Mouse (Mus musculus): ENCODE results near the gene Vat1l. TPM values are rescaled to one million over a fixed set of nuclear protein-coding genes. Genes with fewer than 3 reads are reported as not detected.

Vat1l gene
- total RNA-seq, 2 experiments from 2014 or later: 15.8 to 19.8 TPM

DNA sequence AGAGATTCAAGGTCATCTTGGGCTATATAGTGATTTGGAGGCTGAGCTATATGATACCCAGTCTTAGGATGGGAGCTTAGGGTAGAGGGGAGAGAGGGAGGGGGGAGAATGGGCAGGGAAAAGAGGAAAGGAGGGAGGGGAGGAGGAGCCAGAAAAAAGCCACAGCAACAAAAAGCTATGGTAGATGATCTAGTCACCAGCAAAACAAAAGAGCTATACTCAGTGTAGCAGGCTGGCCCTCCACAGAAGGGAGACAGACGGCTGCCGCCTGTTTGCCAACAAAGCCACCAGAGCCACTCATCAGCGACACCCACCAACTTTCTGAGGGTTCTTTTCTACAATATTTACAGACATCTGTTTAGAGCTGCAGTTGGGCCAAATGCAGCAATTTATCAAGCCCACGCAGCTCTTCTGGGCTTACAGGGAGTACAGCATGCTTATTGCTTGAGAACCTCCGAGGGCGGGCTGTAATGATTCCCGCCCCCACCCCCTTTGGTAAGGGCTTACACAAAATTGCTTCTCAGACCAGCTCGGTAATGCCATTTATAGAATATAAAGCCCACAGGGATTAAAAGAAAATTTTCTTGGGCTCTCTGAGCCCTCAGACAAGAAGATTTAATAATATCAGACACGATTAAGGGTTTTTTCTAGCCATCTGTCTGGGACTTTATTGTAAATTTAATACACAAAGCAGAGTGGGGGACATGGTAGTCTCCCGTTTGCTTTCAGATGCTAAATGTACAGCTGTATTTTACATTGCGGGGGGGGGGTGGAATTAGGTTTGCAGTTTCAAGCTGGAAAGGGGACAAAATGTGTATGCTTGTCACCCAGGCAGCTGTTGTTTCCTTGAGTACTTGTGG, 89.7 kb downstream of the Vat1l start:
- DNase-seq (ENCODE audit: extremely low spot score in 1 of 2, low spot score in 1 of 2): peak; percentile 39 to 69

DNA sequence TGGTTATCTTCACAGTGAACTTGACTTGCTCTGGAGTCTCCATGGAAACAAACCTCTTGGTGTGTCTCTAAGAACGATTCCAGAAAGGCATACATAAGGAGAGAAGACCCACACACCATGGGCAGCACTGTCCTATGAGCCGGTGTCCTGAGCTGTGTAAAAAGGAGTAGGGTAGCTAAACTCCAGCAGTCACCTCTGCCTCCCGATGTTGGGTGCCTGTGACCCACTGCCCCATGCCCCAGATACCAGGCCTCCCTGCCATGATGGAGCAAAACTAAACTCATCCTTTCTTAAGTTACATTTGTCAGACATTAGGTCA, 90.3 kb downstream of the Vat1l start:
- DNase-seq (ENCODE audit: extremely low spot score in 1 of 2, low spot score in 1 of 2): no peak

DNA sequence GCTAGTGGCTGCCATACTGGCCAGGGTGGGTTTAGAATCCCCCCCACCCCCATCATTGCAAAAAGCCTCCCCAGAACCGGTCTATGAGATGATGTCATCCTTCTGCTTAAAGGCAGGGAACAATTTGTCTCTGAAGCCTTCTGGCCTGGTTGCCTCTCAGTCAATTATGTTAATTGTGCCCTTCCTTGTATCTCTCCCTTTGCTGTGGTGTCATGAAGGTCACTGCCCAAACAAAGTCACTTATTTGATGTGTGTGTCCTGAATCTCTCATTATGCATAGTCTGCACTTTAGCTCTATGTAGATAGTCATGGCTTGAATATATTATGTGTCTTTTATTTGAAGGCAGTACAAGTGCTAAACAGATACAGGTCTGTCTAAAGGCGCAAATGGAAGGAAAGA, 92.8 kb downstream of the Vat1l start:
- DNase-seq (ENCODE audit: extremely low spot score in 1 of 2, low spot score in 1 of 2): no peak

DNA sequence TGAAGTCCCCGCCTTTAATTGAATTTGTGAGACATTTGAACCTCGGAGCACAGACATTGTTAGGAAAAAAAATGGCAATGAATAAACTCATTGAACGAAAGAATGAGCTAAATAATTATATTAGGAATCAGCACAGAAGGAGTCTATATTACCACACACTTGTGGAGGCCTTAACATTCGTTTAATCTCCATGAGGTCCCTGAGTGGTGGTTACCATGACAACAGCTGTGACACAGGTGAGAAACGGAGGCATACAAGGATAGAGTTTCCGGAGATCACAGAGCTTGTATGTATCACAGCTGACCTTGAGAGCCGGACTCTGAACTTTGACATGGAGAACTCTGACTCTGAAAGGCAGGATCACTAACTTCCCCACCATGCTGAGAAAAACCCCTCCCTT, 94.7 kb downstream of the Vat1l start:
- DNase-seq (ENCODE audit: extremely low spot score in 1 of 2, low spot score in 1 of 2): no peak

DNA sequence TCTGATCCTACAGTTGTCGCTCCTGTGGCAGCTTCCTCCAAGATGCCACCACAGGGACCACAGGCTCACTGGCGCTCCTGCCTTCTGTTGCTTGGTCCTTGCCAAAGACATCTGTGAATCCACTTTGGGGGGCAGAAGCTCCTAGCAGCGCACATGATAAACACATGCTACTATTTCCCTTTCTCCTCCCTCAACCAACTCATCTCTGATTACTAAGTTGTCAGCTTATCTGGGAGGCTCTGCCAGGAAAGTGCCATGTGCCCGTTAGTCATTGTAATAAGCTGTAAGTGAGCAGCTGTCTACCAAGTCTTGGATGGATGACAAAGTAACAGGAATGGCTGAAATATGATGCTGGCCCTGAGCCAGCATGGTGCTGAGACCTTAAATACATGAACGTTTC, 100.9 kb downstream of the Vat1l start:
- no peak for DNase-seq (ENCODE audit: extremely low spot score in 1 of 2, low spot score in 1 of 2)

DNA sequence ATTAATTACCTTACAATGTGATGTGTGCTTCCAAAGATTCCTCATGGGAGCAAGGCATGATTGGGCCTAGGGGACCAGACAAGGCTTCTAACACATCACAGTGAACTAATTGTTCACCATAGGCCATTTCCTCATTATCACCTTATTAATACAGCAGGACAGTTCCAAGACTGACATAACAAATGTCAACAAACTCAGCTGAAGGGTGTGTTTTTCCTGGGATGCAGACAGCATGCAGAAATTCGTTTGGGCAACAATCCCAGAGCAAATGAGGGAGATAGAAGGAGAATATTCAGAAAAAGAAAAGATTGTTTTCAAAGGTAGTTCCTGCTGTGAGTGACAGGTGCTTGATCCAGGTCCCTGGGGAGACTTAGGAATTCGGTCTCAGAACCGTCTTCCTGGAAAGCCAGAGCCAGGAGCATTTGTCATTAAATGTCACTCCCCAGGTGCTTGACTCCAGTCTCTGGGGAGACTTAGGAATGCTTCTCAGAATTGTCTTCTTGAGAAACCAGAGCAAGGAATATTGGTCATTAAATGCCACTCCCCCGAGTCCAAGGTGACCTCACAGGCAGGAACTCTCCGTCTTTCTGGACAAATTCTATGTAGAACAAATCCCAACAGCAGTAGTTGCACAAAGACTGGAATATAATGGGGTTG, 109.4 kb downstream of the Vat1l start:
- DNase-seq (ENCODE audit: extremely low spot score in 1 of 2, low spot score in 1 of 2): no peak

DNA sequence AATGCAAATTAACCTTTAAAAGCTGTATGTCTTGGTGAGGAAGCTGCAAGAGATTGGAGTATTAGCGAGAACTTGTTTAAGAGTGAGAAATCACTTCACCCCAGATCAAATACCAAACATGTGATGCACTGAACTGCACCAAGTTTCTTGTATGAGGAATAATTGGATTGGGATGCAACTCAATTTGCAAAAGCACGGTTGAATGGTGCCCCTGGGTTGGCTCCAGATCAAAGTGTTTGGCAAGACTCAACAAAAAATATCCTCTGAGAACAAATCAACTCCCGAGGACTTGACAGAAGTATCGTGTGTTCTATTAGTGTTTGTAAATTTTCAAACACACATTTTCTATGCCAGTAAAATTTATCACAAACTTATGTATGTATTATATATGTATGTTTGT, 112.7 kb downstream of the Vat1l start:
- DNase-seq (ENCODE audit: extremely low spot score in 1 of 2, low spot score in 1 of 2): no peak

DNA sequence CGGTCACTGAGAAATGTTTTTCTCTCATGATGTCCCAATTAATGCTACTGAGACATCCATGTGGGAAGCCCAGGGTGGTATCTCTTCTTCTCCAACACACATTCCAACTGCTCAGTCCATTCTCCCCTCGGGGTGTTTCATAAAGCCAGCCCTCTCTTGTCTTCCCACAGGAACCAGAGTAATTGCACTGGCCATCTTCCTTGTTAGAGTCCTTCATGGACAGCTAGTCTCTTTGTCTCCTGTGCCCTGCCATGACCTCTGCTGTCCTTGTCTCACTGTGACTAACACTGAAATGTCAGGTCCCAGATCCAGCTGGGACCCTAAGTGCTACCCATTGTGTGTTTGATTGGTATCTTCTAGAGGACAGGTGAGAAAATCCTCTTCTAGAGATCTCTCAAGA, 116.7 kb downstream of the Vat1l start:
- no peak for DNase-seq (ENCODE audit: extremely low spot score in 1 of 2, low spot score in 1 of 2)

DNA sequence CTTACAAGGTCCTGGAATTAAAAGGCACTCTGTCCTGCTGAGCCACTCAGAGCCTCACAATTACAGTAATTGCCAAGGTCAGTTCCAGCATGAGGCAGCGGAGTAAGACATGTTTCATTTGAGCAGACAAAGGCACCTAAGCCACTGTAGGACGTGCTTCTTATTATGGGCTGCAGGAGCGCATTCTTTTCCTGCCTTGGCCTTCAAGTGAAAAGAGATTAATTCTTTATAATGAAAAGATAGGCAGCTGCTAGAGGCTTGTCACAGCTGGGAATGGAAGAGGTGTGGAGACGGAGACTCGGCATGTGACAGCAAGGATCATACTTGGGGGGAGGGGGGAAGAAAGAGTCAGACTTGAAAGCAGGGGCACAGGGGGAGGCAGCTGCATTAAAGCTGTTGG, 126.5 kb downstream of the Vat1l start:
- no peak for DNase-seq (ENCODE audit: extremely low spot score in 1 of 2, low spot score in 1 of 2)

DNA sequence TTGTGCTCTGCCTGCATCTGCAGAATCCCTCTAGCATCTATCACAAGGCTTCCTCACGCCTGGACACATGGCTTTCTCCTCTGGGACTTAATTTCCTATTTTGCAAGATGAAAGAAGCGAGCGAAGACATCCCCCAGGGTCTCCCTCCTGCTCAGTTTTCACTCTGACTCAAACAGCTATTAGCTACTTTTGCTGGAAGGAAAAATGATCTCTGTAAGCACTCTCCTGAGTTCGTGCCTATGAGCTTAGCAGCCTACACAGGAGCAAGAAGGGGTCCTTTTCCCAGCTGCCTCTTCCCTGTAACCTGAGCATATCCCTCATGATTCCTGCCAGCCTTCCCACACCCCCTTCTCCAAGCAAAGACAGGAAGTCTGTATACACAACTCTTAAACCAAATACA, 127.5 kb downstream of the Vat1l start:
- DNase-seq (ENCODE audit: extremely low spot score in 1 of 2, low spot score in 1 of 2): no peak

DNA sequence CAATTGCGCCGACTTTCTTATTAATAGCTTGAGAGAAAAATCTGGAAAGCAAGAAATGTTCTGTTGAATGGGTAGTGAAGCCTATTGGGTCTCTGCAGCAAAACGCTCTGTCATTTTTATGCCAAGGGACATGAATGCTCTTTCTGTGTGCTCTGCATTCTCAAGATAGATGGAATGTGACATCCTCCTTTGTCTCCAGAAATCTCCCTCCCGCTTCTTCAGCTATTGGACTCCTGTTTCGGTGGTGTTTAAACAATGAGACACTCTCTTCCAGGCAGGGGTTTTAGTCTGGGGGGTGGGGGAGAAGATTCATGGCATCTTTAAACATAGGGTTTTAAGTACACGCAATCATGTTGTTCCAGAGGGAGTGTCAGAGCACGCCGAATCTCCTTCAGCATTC, 130.3 kb downstream of the Vat1l start:
- no peak for DNase-seq (ENCODE audit: extremely low spot score in 1 of 2, low spot score in 1 of 2)

DNA sequence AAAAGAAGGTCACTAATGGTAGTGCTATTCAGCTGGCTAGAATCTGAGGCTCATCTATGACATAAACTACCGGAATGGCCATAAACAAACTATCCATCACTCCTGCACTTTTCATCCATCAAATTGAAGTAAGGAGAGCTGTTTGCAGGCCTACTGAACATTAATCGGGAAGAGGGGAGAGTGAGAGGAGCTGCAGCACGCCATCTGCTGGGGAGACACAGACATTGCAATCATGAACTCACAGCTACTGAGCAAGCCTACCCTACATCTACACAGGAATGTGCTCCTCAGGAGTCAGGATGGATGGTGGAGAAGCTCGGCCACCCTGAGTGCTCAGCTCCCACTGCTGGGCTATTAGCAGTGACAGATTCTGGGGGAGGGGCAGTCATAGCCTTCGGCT, 136.9 kb downstream of the Vat1l start:
- peak in 1 of 2 experiments; percentile 11 for DNase-seq (ENCODE audit: extremely low spot score in 1 of 2, low spot score in 1 of 2)

DNA sequence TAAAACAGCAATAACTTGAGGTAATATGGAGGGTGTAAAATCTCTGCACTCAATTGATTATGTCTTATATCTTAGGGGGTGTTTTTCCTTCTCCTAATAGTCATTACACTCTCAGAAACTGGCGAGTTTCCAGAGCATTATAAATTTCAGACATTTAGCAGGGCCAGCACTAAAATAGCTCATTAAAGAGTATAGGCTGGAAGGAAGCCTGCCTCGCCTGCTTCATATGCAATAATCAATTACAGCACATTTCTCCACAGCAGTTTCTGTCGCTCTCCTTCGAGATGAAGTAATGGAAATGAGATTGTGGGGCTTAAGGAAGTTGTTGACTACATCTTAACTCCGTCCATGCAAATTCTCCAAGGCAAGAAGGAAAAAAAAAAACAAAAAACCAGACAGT, 139.4 kb downstream of the Vat1l start:
- no peak for DNase-seq (ENCODE audit: extremely low spot score in 1 of 2, low spot score in 1 of 2)

DNA sequence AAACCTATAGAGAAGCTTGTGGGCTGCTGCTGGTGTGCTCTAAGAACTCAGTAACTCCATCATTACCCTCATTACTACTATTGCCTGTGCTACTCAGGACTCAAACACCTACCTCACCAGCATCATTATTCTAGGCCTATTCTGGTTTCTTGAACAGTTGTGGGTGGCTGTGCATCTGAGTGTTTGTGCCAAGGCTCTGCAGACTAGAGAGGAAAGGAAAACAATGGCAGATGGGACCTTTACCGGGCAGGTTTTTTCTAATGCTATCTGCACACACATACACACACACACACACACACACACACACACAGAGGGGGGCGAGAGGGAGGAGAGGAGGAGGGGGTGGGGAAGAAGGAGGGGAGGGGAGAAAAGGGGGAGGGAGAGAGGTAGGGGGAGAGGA, 140.6 kb downstream of the Vat1l start:
- DNase-seq (ENCODE audit: extremely low spot score in 1 of 2, low spot score in 1 of 2): no peak

DNA sequence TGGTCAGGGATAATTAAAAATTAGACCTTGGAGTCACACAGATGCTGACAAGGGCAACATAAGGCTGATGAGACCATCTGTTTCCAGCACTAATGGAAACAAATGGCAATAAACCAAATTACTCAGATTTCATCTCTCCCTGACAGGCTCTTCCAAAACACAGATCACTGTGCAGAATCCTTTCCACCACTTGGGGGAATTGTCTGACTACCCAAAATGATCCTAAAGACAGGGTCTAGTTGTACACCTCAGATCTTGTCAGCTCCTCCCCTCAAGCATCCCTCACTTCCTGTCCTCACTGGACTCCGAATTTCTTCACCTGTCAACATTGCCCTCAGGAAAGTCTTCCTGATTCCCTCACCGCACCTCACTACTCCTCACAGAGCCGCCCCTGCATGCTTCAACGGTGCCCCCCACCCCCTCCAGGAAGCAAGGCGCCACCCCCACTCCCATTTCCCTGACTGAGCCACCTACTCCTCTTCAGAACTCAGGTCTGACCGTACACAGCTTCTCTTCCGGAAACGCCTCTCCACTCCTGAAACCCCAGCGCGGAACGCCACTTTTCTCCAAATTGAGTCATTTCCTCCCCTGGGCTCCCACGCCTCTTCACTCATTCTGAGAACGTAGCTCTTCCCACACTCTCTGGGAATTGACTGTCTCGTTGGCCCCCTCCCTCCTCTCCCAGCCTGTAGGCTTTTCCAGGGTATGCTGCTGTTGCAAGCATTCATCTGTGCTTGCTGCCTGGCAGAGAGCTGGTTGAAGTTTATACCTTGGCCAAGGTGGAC, 146.4 kb downstream of the Vat1l start:
- peak in 1 of 2 experiments; percentile 6 for DNase-seq (ENCODE audit: extremely low spot score in 1 of 2, low spot score in 1 of 2)

DNA sequence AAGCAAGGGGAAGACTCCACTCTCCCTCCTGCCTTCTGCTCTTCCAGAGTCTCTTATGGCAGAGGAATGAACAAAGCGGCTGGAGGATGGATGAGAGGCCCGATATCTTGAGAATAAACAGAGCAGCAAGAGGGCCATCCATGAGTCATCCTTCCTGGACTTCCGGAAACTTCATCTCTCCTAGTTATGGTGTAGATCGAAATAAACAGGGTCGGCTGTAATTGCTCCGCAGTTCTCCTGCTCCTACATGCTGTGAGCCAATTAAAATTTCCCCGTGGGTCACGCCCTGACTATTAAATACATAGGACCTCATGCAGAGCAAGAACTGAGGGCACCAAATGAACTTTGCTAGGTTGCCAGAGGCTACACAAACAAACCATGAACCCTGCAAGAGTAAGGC, 155.1 kb downstream of the Vat1l start:
- no peak for DNase-seq (ENCODE audit: extremely low spot score in 1 of 2, low spot score in 1 of 2)

DNA sequence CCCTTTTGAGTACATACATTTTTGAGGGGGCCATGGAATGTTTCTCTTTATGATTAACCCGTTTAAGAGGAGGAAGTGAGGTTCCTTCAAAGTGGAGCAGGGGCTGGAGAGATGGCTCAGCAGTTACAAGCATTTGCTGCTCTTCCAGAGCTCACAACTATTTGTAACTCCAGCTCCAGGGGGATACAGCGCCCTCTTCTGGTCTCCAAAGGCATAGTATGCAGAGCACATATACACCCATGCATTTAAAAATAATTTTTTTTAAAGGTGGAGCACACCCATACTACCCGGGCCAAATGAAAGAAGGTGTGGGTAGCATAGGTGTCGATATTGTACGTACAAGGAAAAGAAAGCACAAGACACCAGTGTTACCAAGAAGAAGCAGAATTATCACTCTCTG, 157.8 kb downstream of the Vat1l start:
- no peak for DNase-seq (ENCODE audit: extremely low spot score in 1 of 2, low spot score in 1 of 2)

DNA sequence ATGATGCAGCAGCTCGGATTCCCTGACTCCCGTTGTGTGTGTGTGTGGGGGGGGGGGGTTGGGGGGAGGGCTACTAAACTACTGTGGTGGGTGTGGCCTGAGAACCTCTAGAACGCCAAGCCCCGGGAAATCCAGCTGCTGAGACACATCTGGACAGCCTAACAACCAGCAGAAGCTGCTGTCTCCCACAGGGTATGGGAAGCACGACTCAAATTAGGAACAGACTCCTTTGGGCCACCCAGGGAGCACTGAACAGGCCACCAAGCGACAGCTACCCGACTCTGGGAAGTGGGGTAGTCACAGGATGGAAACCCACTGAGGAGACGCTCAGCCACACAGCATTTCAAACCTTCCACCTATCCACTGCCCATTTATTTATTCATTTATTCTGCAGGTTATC, 158.2 kb downstream of the Vat1l start:
- no peak for DNase-seq (ENCODE audit: extremely low spot score in 1 of 2, low spot score in 1 of 2)

DNA sequence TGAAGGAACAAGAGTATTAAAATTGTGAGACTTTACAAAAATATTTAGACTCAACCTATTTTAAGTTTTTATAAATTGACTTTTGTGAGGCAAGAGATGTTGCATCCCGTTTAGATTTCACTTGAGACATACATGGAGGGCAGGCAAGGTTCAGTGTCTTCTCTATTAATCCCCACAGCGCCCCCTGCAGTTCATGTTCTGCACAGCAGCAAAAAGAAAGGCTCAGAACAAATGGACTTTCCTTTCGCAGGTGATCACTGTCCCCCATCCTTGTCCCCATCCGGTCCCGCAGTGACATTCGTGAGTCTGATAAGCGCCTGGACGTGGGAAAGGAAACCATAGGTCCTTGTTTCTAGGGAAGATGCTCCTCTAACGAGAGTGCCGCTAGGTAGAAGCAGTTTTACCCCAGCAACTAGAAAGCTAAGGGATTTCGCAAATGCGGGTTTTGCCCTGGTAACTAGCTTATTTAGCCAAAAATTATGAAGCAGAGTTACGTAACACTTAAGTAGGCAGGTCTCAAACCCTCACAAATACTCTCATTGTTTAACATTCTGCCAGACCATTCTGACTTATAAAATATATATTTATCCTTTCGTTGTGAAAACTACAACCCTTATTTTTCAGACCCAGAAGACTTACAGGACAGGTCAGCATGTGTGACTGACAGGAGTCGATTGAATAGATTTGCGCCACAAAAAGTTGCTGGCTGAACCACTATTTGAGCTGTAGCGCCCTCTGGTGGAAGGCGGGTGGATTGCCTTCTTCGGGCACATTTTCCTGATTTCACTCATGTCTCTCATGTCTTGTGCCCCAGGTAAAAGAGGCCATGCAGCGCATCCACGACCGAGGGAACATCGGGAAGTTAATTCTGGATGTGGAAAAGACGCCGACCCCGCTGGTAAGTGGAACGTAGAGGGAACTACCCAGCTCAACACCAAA, 163.9 kb downstream of the Vat1l start:
- peak; percentile 72 to 95 for DNase-seq (ENCODE audit: extremely low spot score in 1 of 2, low spot score in 1 of 2)

DNA sequence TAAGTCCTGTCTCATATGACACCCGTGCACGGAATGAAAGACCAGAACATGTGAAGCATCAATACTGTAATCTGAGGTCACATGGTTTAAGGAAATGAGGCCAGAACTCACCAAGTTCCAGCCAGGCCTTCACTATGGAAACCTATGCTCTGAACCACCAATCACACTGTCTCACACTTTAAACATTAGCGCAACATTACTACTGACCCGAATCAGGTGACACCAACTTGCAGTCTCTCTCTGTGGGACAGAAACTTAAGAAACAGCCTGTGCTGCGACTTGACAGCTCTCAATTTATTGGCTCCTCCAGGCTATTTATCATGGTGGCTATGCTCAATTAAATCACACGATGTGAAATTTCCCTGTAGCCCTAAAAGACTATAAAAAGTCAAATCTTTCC, 169.0 kb downstream of the Vat1l start:
- DNase-seq (ENCODE audit: extremely low spot score in 1 of 2, low spot score in 1 of 2): no peak

All from layer of hippocampus, postnatal 25 days (tissue).